Mouse (Mus musculus) limb, embryonic 14.5 days (tissue): ENCODE results near the gene Olfr849. TPM values are rescaled to one million over a fixed set of nuclear protein-coding genes. Genes with fewer than 3 reads are reported as not detected.

ENCODE experiments used
- ATAC-seq: fragments of 200-750 bp; cut with Nextera tagmentation; 2 replicates; pipeline ENCODE4 v1.8.0; 2017; ENCODE audit warnings: low read depth, moderate number of reproducible peaks, moderate TSS enrichment; ENCODE audit not compliant: low FRiP score
- DNase-seq: peaks from one replicate; pipeline ENCODE4 v3.0.0-alpha.2; 2015; ENCODE audit warnings: low spot score
- H3K27ac ChIP-seq: fragments of 300-500 bp; sonication (generic); replicated peaks from 2 replicates; pipeline ENCODE4 v1.5.1; 2014; ENCODE audit warnings: low read depth, mild to moderate bottlenecking, low read length, moderate library complexity, mixed read lengths
- H3K27me3 ChIP-seq: fragments of 300-500 bp; sonication (generic); 2 replicates; pipeline ENCODE4 v1.6.1; 2014; ENCODE audit warnings: low read length, mixed read lengths; ENCODE audit not compliant: control insufficient read depth, insufficient read depth
- H3K36me3 ChIP-seq: fragments of 300-500 bp; sonication (generic); 2 replicates; pipeline ENCODE4 v1.6.1; 2014; ENCODE audit warnings: mild to moderate bottlenecking, low read length, moderate library complexity, mixed read lengths; ENCODE audit not compliant: control insufficient read depth, insufficient read depth
- H3K4me1 ChIP-seq: fragments of 300-500 bp; sonication (generic); 2 replicates; pipeline ENCODE4 v1.6.1; 2014; ENCODE audit warnings: antibody characterized with exemption, low read length, mixed read lengths; ENCODE audit not compliant: control insufficient read depth, insufficient read depth
- H3K4me2 ChIP-seq: fragments of 300-500 bp; sonication (generic); replicated peaks from 2 replicates; pipeline ENCODE4 v1.6.1; 2014; ENCODE audit warnings: low read depth, mild to moderate bottlenecking, low read length, moderate library complexity; ENCODE audit not compliant: severe bottlenecking
- H3K4me3 ChIP-seq: fragments of 300-500 bp; sonication (generic); replicated peaks from 2 replicates; pipeline ENCODE4 v1.5.1; 2014; ENCODE audit warnings: low read length
- H3K9ac ChIP-seq: fragments of 300-500 bp; sonication (generic); 2 replicates; pipeline ENCODE4 v1.6.1; 2014; ENCODE audit warnings: mild to moderate bottlenecking, low read depth, low read length, moderate library complexity; ENCODE audit not compliant: severe bottlenecking
- H3K9me3 ChIP-seq: fragments of 300-500 bp; sonication (generic); 2 replicates; pipeline ENCODE4 v1.6.1; 2016; ENCODE audit warnings: low read length; ENCODE audit not compliant: control insufficient read depth
- POLR2A ChIP-seq: fragments of 200-500 bp; IDR thresholded peaks from 2 replicates; pipeline ENCODE4 v1.8.0; 2012; ENCODE audit warnings: inconsistent platforms, mild to moderate bottlenecking, moderate library complexity, borderline replicate concordance; ENCODE audit not compliant: insufficient read depth, insufficient read length; ENCODE audit errors: extremely low read depth
- WGBS: fragments of 180-500 bp; shearing (Covaris S2); extraction: QIAGEN DNeasy Blood & Tissue Kit; methylation state at CpG from one replicate; pipeline ENCODE4 v1.1.7; 2014; 5-methylcytosine and 5-hydroxymethylcytosine counted together
- polyA plus RNA-seq, 2 experiments: library from polyadenylated mRNA; depleted of rRNA in 1 of 2; stranded (reverse) in 1 of 2; unstranded in 1 of 2; fragments of >200 nt; fragmentation: Nextera tagmentation in 1 of 2; extraction: Ambion mirVana in 1 of 2; gene quantifications; 2 replicates each; pipeline versions ENCODE4 v1.2.1 to v1.2.3; 2012 to 2014

Gene Olfr849
- not detected in 2 replicates for polyA plus RNA-seq (2012; rRNA removed)
- polyA plus RNA-seq (2014; fragmentation: Nextera tagmentation; extraction: Ambion mirVana): not detected in 2 replicates

DNA sequence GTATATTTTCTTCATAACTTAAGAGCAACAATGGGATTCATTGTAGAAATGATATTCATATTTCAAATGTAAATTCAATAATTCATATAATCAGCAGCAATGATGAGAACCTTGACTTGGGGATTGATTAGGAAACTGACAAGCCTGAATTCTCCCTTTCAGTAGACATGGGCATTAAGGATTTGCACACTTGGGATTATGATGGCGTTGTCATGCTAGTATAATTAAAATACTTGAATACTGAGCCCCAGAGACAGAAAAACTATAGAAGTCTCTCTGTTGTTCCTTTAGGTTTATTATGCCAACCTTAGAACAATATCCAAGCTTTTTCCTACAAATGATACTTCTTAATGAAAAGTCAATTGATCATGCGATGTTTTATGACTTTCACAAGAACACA lies at the start of gene Olfr849:
Gene Olfr849, plus strand, starts transcription at position 301 of the 400 bp plus-strand sequence.
- H3K27me3 ChIP-seq: no peaks in the 10 kb centered on the region
- no peak within 1 kb of the TSS for H3K4me2 ChIP-seq
- no peak for TF ChIP-seq POLR2A
- H3K27ac ChIP-seq: no peak within 1 kb of the TSS
- DNase-seq (no peak), ATAC-seq (no peak)
- no peaks in the 10 kb centered on the region for H3K36me3 ChIP-seq
- H3K9ac ChIP-seq: no peak within 1 kb of the TSS
- WGBS: 85% methylated on average over 2 of the region's 2 CpGs
- H3K9me3 ChIP-seq: peaks cover 6% of the 10 kb centered on the region; the same call in 1 of the 2 replicates
- H3K4me1 ChIP-seq: no peaks in the 10 kb centered on the region
- H3K4me3 ChIP-seq: no peak within 1 kb of the TSS

DNA sequence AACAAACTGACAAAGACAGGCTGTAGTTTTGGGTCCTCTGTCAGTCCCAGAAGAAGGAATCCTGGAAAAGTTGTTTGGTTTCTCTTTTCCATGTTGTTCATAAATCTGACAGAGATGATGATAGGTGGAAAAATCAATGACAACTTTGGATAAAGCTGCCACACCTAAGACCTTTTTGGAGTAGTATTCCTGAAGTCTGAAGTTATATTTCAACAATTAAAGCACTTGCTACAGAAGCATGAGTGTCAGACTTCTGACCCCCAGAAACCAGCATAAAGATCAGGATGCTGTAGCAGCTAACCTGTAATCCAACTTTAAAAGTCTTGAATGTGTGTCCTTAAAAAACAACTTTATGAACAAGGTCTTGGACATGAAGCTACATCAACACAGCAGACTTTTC lies 38.1 kb downstream of the Olfr849 start, which contains the start of gene Olfr850:
Gene Olfr850, minus strand, starts transcription at position 101 of the 400 bp plus-strand sequence.
- DNase-seq: no peak
- no peak for ATAC-seq
- Histone ChIP-seq H3K36me3 (no peaks in the 10 kb centered on the region), H3K4me1 (no peaks in the 10 kb centered on the region), H3K9me3 (no peaks in the 10 kb centered on the region), H3K4me2 (no peak within 1 kb of the TSS), H3K27ac (no peak within 1 kb of the TSS), H3K27me3 (no peaks in the 10 kb centered on the region), H3K4me3 (no peak within 1 kb of the TSS), H3K9ac (no peak within 1 kb of the TSS)
- no peak for TF ChIP-seq POLR2A

DNA sequence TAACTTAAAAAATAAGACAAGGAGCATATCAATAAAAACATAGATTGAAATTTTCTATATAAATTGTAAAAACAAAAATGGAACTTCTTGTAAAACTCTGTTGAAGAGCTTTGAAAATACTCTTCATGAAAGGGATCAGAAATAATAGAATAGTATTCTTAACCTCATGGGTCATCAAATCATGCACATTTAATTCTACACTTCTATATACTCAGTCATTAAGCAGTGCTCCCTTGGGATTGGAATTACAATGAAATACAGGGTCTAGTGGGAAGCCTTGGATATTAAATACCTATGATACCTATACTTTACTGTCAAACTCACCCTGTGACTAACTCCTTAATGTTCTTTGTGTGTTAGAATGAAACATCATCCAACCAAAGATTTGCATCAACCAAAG lies 52.9 kb downstream of the Olfr849 start, which contains the start of gene Olfr851:
Gene Olfr851, plus strand, starts transcription at position 301 of the 400 bp plus-strand sequence.
- ATAC-seq (no peak), DNase-seq (no peak)
- Histone ChIP-seq H3K27ac (no peak within 1 kb of the TSS), H3K4me2 (no peak within 1 kb of the TSS), H3K4me3 (no peak within 1 kb of the TSS), H3K36me3 (no peaks in the 10 kb centered on the region), H3K4me1 (no peaks in the 10 kb centered on the region), H3K9me3 (peaks cover 7% of the 10 kb centered on the region; the same call in 1 of the 2 replicates), H3K9ac (no peak within 1 kb of the TSS), H3K27me3 (no peaks in the 10 kb centered on the region)
- TF ChIP-seq POLR2A: no peak

Other genes starting within 250 kb of the Olfr849 start
- gene Olfr843, start 188.3 kb upstream of the Olfr849 start, polyA plus RNA-seq (2012; rRNA removed): not detected in 2 replicates
- not detected in 2 replicates for gene Olfr843, start 188.3 kb upstream of the Olfr849 start, polyA plus RNA-seq (2014; fragmentation: Nextera tagmentation; extraction: Ambion mirVana)
- gene Olfr844, start 123.9 kb upstream of the Olfr849 start, polyA plus RNA-seq (2012; rRNA removed): not detected in 2 replicates
- not detected in 2 replicates for gene Olfr844, start 123.9 kb upstream of the Olfr849 start, polyA plus RNA-seq (2014; fragmentation: Nextera tagmentation; extraction: Ambion mirVana)
- gene Olfr845, start 103.8 kb upstream of the Olfr849 start, polyA plus RNA-seq (2012; rRNA removed): not detected in 2 replicates
- gene Olfr845, start 103.8 kb upstream of the Olfr849 start, polyA plus RNA-seq (2014; fragmentation: Nextera tagmentation; extraction: Ambion mirVana): not detected in 2 replicates
- gene Olfr846, start 76.3 kb upstream of the Olfr849 start, polyA plus RNA-seq (2012; rRNA removed): not detected in 2 replicates
- not detected in 2 replicates for gene Olfr846, start 76.3 kb upstream of the Olfr849 start, polyA plus RNA-seq (2014; fragmentation: Nextera tagmentation; extraction: Ambion mirVana)
- gene Olfr847, start 61.6 kb upstream of the Olfr849 start, polyA plus RNA-seq (2012; rRNA removed): not detected in 2 replicates
- gene Olfr847, start 61.6 kb upstream of the Olfr849 start, polyA plus RNA-seq (2014; fragmentation: Nextera tagmentation; extraction: Ambion mirVana): not detected in 2 replicates
- gene Olfr850, start 38.0 kb downstream of the Olfr849 start, polyA plus RNA-seq (2012; rRNA removed): not detected in 2 replicates
- not detected in 2 replicates for gene Olfr850, start 38.0 kb downstream of the Olfr849 start, polyA plus RNA-seq (2014; fragmentation: Nextera tagmentation; extraction: Ambion mirVana)
- gene Olfr851, start 53.0 kb downstream of the Olfr849 start, polyA plus RNA-seq (2012; rRNA removed): not detected in 2 replicates
- not detected in 2 replicates for gene Olfr851, start 53.0 kb downstream of the Olfr849 start, polyA plus RNA-seq (2014; fragmentation: Nextera tagmentation; extraction: Ambion mirVana)
- not detected in 2 replicates for gene Olfr853, start 100.8 kb downstream of the Olfr849 start, polyA plus RNA-seq (2012; rRNA removed)
- gene Olfr853, start 100.8 kb downstream of the Olfr849 start, polyA plus RNA-seq (2014; fragmentation: Nextera tagmentation; extraction: Ambion mirVana): not detected in 2 replicates
- not detected in 2 replicates for gene Olfr854, start 127.1 kb downstream of the Olfr849 start, polyA plus RNA-seq (2012; rRNA removed)
- gene Olfr854, start 127.1 kb downstream of the Olfr849 start, polyA plus RNA-seq (2014; fragmentation: Nextera tagmentation; extraction: Ambion mirVana): not detected in 2 replicates
- not detected in 2 replicates for gene Olfr855, start 142.4 kb downstream of the Olfr849 start, polyA plus RNA-seq (2012; rRNA removed)
- not detected in 2 replicates for gene Olfr855, start 142.4 kb downstream of the Olfr849 start, polyA plus RNA-seq (2014; fragmentation: Nextera tagmentation; extraction: Ambion mirVana)
- gene Zfp317, start 181.8 kb downstream of the Olfr849 start, polyA plus RNA-seq (2012; rRNA removed): 17.0 and 19.7 TPM in 2 replicates
- 21.5 and 25.6 TPM in 2 replicates for gene Zfp317, start 181.8 kb downstream of the Olfr849 start, polyA plus RNA-seq (2014; fragmentation: Nextera tagmentation; extraction: Ambion mirVana)